Mouse (Mus musculus): ENCODE results near the gene Dock9. TPM values are rescaled to one million over a fixed set of nuclear protein-coding genes. Genes with fewer than 3 reads are reported as not detected.

Dock9 gene
- total and polyA plus RNA-seq, 2 experiments from 2014 or later = 4.1 to 20.5 TPM

- Histone ChIP-seq H3K9ac (replicated peaks; ENCODE audit: low read depth, low read length) (no peak overlapping the region), H3K4me2 (ENCODE audit: low read depth, low read length) (no peak overlapping the region), H3K9me3 (replicated peaks; ENCODE audit: control insufficient read depth, low read length) (no peaks in the 10 kb centered on the region), H3K4me1 (ENCODE audit: control insufficient read depth, insufficient read depth) (no peaks in the 10 kb centered on the region), H3K27me3 (ENCODE audit: control insufficient read depth, insufficient read depth, low read length) (no peaks in the 10 kb centered on the region), H3K4me3 (ENCODE audit: low read depth, low read length) (no peak overlapping the region), H3K36me3 (replicated peaks; ENCODE audit: control insufficient read depth, insufficient read depth, low read length) (peaks cover 3% of the 10 kb centered on the region; the same call in 1 of the 2 replicates), H3K27ac (ENCODE audit: low read depth) (no peak overlapping the region)
- no peak for ATAC-seq (ENCODE audit: insufficient read depth, low read depth)
- 83% methylated on average over 6 of the region's 6 CpGs for WGBS
- no peak for DNase-seq (ENCODE audit: low spot score)
- no peak for TF ChIP-seq CTCF (IDR thresholded peaks at IDR 0.05; ENCODE audit: low read depth)
- TF ChIP-seq EP300 (IDR thresholded peaks at IDR 0.05; ENCODE audit: low read depth) = no peak
Measured at GRCm38 (mm10) chr14:121614461-121615170, 183.0 kb downstream of the Dock9 start.

- WGBS = 57% methylated on average over 3 of the region's 3 CpGs
- ATAC-seq (ENCODE audit: insufficient read depth, low read depth) (no peak), DNase-seq (ENCODE audit: low spot score) (no peak)
- Histone ChIP-seq H3K4me2 (ENCODE audit: low read depth, low read length) (no peak overlapping the region), H3K4me1 (ENCODE audit: control insufficient read depth, insufficient read depth) (no peaks in the 10 kb centered on the region), H3K9me3 (replicated peaks; ENCODE audit: control insufficient read depth, low read length) (no peaks in the 10 kb centered on the region), H3K36me3 (replicated peaks; ENCODE audit: control insufficient read depth, insufficient read depth, low read length) (no peaks in the 10 kb centered on the region), H3K27me3 (ENCODE audit: control insufficient read depth, insufficient read depth, low read length) (no peaks in the 10 kb centered on the region), H3K9ac (replicated peaks; ENCODE audit: low read depth, low read length) (no peak overlapping the region), H3K27ac (ENCODE audit: low read depth) (no peak overlapping the region), H3K4me3 (ENCODE audit: low read depth, low read length) (no peak overlapping the region)
- TF ChIP-seq CTCF (IDR thresholded peaks at IDR 0.05; ENCODE audit: low read depth) = no peak
- TF ChIP-seq EP300 (IDR thresholded peaks at IDR 0.05; ENCODE audit: low read depth) = no peak
Measured at GRCm38 (mm10) chr14:121613490-121613889, 184.1 kb downstream of the Dock9 start.

- ATAC-seq (ENCODE audit: insufficient read depth, low read depth) = no peak
- WGBS = 91% methylated on average over 4 of the region's 4 CpGs
- TF ChIP-seq CTCF (IDR thresholded peaks at IDR 0.05; ENCODE audit: low read depth) (no peak), EP300 (IDR thresholded peaks at IDR 0.05; ENCODE audit: low read depth) (no peak)
Measured at GRCm38 (mm10) chr14:121612926-121613325, 184.7 kb downstream of the Dock9 start.

GRCm38 (mm10) chr14:121611533-121611932 is 186.1 kb downstream of the Dock9 start:
- TF ChIP-seq CTCF (IDR thresholded peaks at IDR 0.05; ENCODE audit: low read depth) (no peak), EP300 (IDR thresholded peaks at IDR 0.05; ENCODE audit: low read depth) (no peak)
- DNase-seq (ENCODE audit: low spot score) (no peak), ATAC-seq (ENCODE audit: insufficient read depth, low read depth) (no peak)
- H3K27me3 ChIP-seq (ENCODE audit: control insufficient read depth, insufficient read depth, low read length) = no peaks in the 10 kb centered on the region
- WGBS = 48% methylated on average over 4 of the region's 4 CpGs
- H3K4me3 ChIP-seq (ENCODE audit: low read depth, low read length) = no peak overlapping the region
- 0 out of 2 replicates have a peak, but pooled peaks cover 3% of the 10 kb centered on the region for H3K4me1 ChIP-seq (ENCODE audit: control insufficient read depth, insufficient read depth)
- no peak overlapping the region for H3K9ac ChIP-seq (replicated peaks; ENCODE audit: low read depth, low read length)
- no peak overlapping the region for H3K4me2 ChIP-seq (ENCODE audit: low read depth, low read length)
- no peaks in the 10 kb centered on the region for H3K9me3 ChIP-seq (replicated peaks; ENCODE audit: control insufficient read depth, low read length)
- H3K27ac ChIP-seq (ENCODE audit: low read depth) = no peak overlapping the region
- H3K36me3 ChIP-seq (replicated peaks; ENCODE audit: control insufficient read depth, insufficient read depth, low read length) = no peaks in the 10 kb centered on the region

More at GRCm38 (mm10) chr14:121612926-121613325, 184.7 kb downstream of the Dock9 start:
- Histone ChIP-seq H3K9me3 (replicated peaks; ENCODE audit: control insufficient read depth, low read length) (no peaks in the 10 kb centered on the region), H3K4me2 (ENCODE audit: low read depth, low read length) (no peak overlapping the region), H3K9ac (replicated peaks; ENCODE audit: low read depth, low read length) (no peak overlapping the region), H3K27ac (ENCODE audit: low read depth) (no peak overlapping the region), H3K4me3 (ENCODE audit: low read depth, low read length) (no peak overlapping the region), H3K27me3 (ENCODE audit: control insufficient read depth, insufficient read depth, low read length) (no peaks in the 10 kb centered on the region), H3K36me3 (replicated peaks; ENCODE audit: control insufficient read depth, insufficient read depth, low read length) (no peaks in the 10 kb centered on the region), H3K4me1 (ENCODE audit: control insufficient read depth, insufficient read depth) (no peaks in the 10 kb centered on the region)
- no peak for DNase-seq (ENCODE audit: low spot score)

- Histone ChIP-seq H3K9me3 (replicated peaks; ENCODE audit: control insufficient read depth, low read length) (no peaks in the 10 kb centered on the region), H3K4me3 (ENCODE audit: low read depth, low read length) (no peak overlapping the region), H3K4me1 (ENCODE audit: control insufficient read depth, insufficient read depth) (0 out of 2 replicates have a peak, but pooled peaks cover 5% of the 10 kb centered on the region), H3K9ac (replicated peaks; ENCODE audit: low read depth, low read length) (no peak overlapping the region), H3K27ac (ENCODE audit: low read depth) (no peak overlapping the region), H3K4me2 (ENCODE audit: low read depth, low read length) (no peak overlapping the region), H3K36me3 (replicated peaks; ENCODE audit: control insufficient read depth, insufficient read depth, low read length) (no peaks in the 10 kb centered on the region), H3K27me3 (ENCODE audit: control insufficient read depth, insufficient read depth, low read length) (no peaks in the 10 kb centered on the region)
- DNase-seq (ENCODE audit: low spot score) (no peak), ATAC-seq (ENCODE audit: insufficient read depth, low read depth) (no peak)
- no peak for TF ChIP-seq CTCF (IDR thresholded peaks at IDR 0.05; ENCODE audit: low read depth)
- no peak for TF ChIP-seq EP300 (IDR thresholded peaks at IDR 0.05; ENCODE audit: low read depth)
- WGBS = 77% methylated on average over 4 of the region's 4 CpGs
Measured at GRCm38 (mm10) chr14:121611098-121611497, 186.5 kb downstream of the Dock9 start.

All from heart, postnatal 0 days (tissue).